Mouse (Mus musculus) forebrain, postnatal 0 days (tissue): ENCODE measurements around the gene Dgat2. TPM values are rescaled to one million over a fixed set of nuclear protein-coding genes. Genes with fewer than 3 reads are reported as not detected.

Experiments
- ATAC-seq: fragments of 200-750 bp; cut with Nextera tagmentation; 2 replicates; pipeline ENCODE4 v1.8.0; 2017; ENCODE audit warnings: mild to moderate bottlenecking, moderate library complexity
- DNase-seq: peaks from one replicate; pipeline ENCODE4 v3.0.0-alpha.2; 2015
- H3K27ac ChIP-seq: fragments of 300-500 bp; sonication (generic); 2 replicates; pipeline ENCODE4 v1.5.1; 2014; ENCODE audit warnings: low read depth, mild to moderate bottlenecking, antibody characterized with exemption, low read length, moderate library complexity, mixed read lengths
- H3K27me3 ChIP-seq: fragments of 300-500 bp; sonication (generic); 2 replicates; pipeline ENCODE4 v1.6.1; 2014; ENCODE audit warnings: mild to moderate bottlenecking, low read length, mixed read lengths; ENCODE audit not compliant: insufficient read depth
- H3K36me3 ChIP-seq: fragments of 300-500 bp; sonication (generic); 2 replicates; pipeline ENCODE4 v1.6.1; 2014; ENCODE audit warnings: mild to moderate bottlenecking, moderate library complexity; ENCODE audit not compliant: insufficient read depth
- H3K4me1 ChIP-seq: fragments of 300-500 bp; sonication (generic); 2 replicates; pipeline ENCODE4 v1.6.1; 2014; ENCODE audit warnings: antibody characterized with exemption; ENCODE audit not compliant: insufficient read depth
- H3K4me2 ChIP-seq: fragments of 300-500 bp; sonication (generic); 2 replicates; pipeline ENCODE4 v1.6.1; 2014; ENCODE audit warnings: low read depth, mild to moderate bottlenecking, moderate library complexity
- H3K4me3 ChIP-seq: fragments of 300-500 bp; sonication (generic); 2 replicates; pipeline ENCODE4 v1.5.1; 2014; ENCODE audit warnings: low read depth, low read length, mixed read lengths
- H3K9ac ChIP-seq: fragments of 300-500 bp; sonication (generic); 2 replicates; pipeline ENCODE4 v1.6.1; 2014; ENCODE audit warnings: mild to moderate bottlenecking
- H3K9me3 ChIP-seq: fragments of 300-500 bp; sonication (generic); 2 replicates; pipeline ENCODE4 v1.6.1; 2016; ENCODE audit warnings: low read length
- CTCF ChIP-seq: sonication (generic); IDR thresholded peaks from 2 replicates; pipeline ENCODE4 v1.5.1; 2016; ENCODE audit warnings: antibody characterized with exemption, control low read depth, low read depth
- WGBS: fragments of 180-500 bp; shearing (Covaris S2); extraction: QIAGEN DNeasy Blood & Tissue Kit; methylation state at CpG from one replicate; pipeline ENCODE4 v1.1.7; 2014; 5-methylcytosine and 5-hydroxymethylcytosine counted together
- polyA plus RNA-seq: library from polyadenylated mRNA; unstranded; fragments of >200 nt; fragmentation: Nextera tagmentation; extraction: Ambion mirVana; gene quantifications from 2 replicates; pipeline ENCODE4 v1.2.1, GENCODE M21; 2015
- total RNA-seq: library from RNA; depleted of rRNA; stranded (reverse); fragments of >200 nt; gene quantifications from 2 replicates; pipeline ENCODE4 v1.2.3, GENCODE M21; 2014

The Dgat2 gene
- total and polyA plus RNA-seq, 2 experiments from 2014 or later: 41.3 TPM

- ATAC-seq (peak; percentile 97), DNase-seq (peak; percentile 99)
- under 1% methylated on average over 49 of the region's 51 CpGs for WGBS
- H3K4me3 ChIP-seq: peak within 1 kb of the TSS; percentile 96
- H3K36me3 ChIP-seq: no peaks in the 10 kb centered on the region
- H3K4me1 ChIP-seq: peaks cover 7% of the 10 kb centered on the region; the same call in 1 of the 2 replicates
- no peaks in the 10 kb centered on the region for H3K9me3 ChIP-seq
- H3K4me2 ChIP-seq: peak within 1 kb of the TSS; percentile 77
- TF ChIP-seq CTCF: no peak
- peak within 1 kb of the TSS; percentile 91 for H3K27ac ChIP-seq
- no peaks in the 10 kb centered on the region for H3K27me3 ChIP-seq
- peak within 1 kb of the TSS; percentile 88 for H3K9ac ChIP-seq
These were observed 41.3 kb downstream of the Dgat2 start, which contains the start of gene Uvrag for GRCm38 (mm10) chr7:99140984-99141918. Gene Uvrag, minus strand, starts transcription at chr7:99141141.

GRCm38 (mm10) chr7:99140511-99140910 lies 42.0 kb downstream of the Dgat2 start:
- H3K27ac ChIP-seq: peak overlapping the region; percentile 91
- peak overlapping the region; percentile 88 for H3K9ac ChIP-seq
- no peaks in the 10 kb centered on the region for H3K36me3 ChIP-seq
- peaks cover 7% of the 10 kb centered on the region; the same call in 1 of the 2 replicates for H3K4me1 ChIP-seq
- peak overlapping the region; percentile 57 for H3K4me2 ChIP-seq
- peak overlapping the region; percentile 96 for H3K4me3 ChIP-seq
- no peak for DNase-seq
- under 1% methylated on average over 39 of the region's 39 CpGs for WGBS
- ATAC-seq: peak; percentile 0; the same call in 1 of the 2 replicates
- H3K9me3 ChIP-seq: no peaks in the 10 kb centered on the region
- no peaks in the 10 kb centered on the region for H3K27me3 ChIP-seq
- TF ChIP-seq CTCF: no peak

- H3K4me3 ChIP-seq: peak overlapping the region; percentile 96
- H3K27ac ChIP-seq: peak overlapping the region; percentile 35; the same call in 1 of the 2 replicates
- H3K9ac ChIP-seq: peak overlapping the region; percentile 88
- no peaks in the 10 kb centered on the region for H3K36me3 ChIP-seq
- no peaks in the 10 kb centered on the region for H3K9me3 ChIP-seq
- 2% methylated on average over 13 of the region's 13 CpGs for WGBS
- H3K27me3 ChIP-seq: no peaks in the 10 kb centered on the region
- DNase-seq (peak; percentile 50), ATAC-seq (no peak)
- H3K4me2 ChIP-seq: peak overlapping the region; percentile 57
- no peak for TF ChIP-seq CTCF
- peaks cover 7% of the 10 kb centered on the region; the same call in 1 of the 2 replicates for H3K4me1 ChIP-seq
These were observed 42.6 kb downstream of the Dgat2 start for GRCm38 (mm10) chr7:99139841-99140491.

- no peak for DNase-seq
- WGBS: 97% methylated on average over 4 of the region's 4 CpGs
- no peak for ATAC-seq
- TF ChIP-seq CTCF: no peak
- Histone ChIP-seq H3K36me3 (no peaks in the 10 kb centered on the region), H3K9ac (no peak overlapping the region), H3K4me1 (peaks cover 7% of the 10 kb centered on the region; the same call in 1 of the 2 replicates), H3K9me3 (no peaks in the 10 kb centered on the region), H3K4me2 (no peak overlapping the region), H3K27ac (no peak overlapping the region), H3K4me3 (no peak overlapping the region), H3K27me3 (no peaks in the 10 kb centered on the region)
These were observed 45.0 kb downstream of the Dgat2 start for GRCm38 (mm10) chr7:99137541-99137940.

GRCm38 (mm10) chr7:99136789-99137188 lies 45.7 kb downstream of the Dgat2 start:
- no peak overlapping the region for H3K4me2 ChIP-seq
- no peaks in the 10 kb centered on the region for H3K36me3 ChIP-seq
- H3K4me3 ChIP-seq: no peak overlapping the region
- DNase-seq (no peak), ATAC-seq (no peak)
- no peak overlapping the region for H3K9ac ChIP-seq
- H3K4me1 ChIP-seq: peaks cover 4% of the 10 kb centered on the region; the same call in 1 of the 2 replicates
- no peak overlapping the region for H3K27ac ChIP-seq
- H3K9me3 ChIP-seq: no peaks in the 10 kb centered on the region
- TF ChIP-seq CTCF: no peak
- no peaks in the 10 kb centered on the region for H3K27me3 ChIP-seq
- 65% methylated on average over 6 of the region's 6 CpGs for WGBS

- Histone ChIP-seq H3K36me3 (no peaks in the 10 kb centered on the region), H3K4me2 (no peak overlapping the region), H3K9me3 (no peaks in the 10 kb centered on the region), H3K9ac (no peak overlapping the region), H3K27me3 (no peaks in the 10 kb centered on the region), H3K4me1 (peaks cover 4% of the 10 kb centered on the region; the same call in 1 of the 2 replicates), H3K4me3 (no peak overlapping the region), H3K27ac (no peak overlapping the region)
- TF ChIP-seq CTCF: no peak
- no peak for DNase-seq
- 92% methylated on average over 8 of the region's 8 CpGs for WGBS
- ATAC-seq: no peak
These were observed 48.6 kb downstream of the Dgat2 start for GRCm38 (mm10) chr7:99133811-99134402.
